Mouse (Mus musculus) stomach, postnatal 0 days (tissue): ENCODE results near the gene Dst. TPM values are rescaled to one million over a fixed set of nuclear protein-coding genes. Genes with fewer than 3 reads are reported as not detected.

Experiments
- ATAC-seq: fragments of 200-750 bp; cut with Nextera tagmentation; 2 replicates; pipeline ENCODE4 v1.8.0; 2017; ENCODE audit not compliant: low FRiP score, low TSS enrichment
- DNase-seq: peaks from one replicate; pipeline ENCODE4 v3.0.0-alpha.2; 2016; ENCODE audit warnings: low spot score
- H3K27ac ChIP-seq: fragments of 300-500 bp; sonication (generic); replicated peaks from 2 replicates; pipeline ENCODE4 v1.5.1; 2014; ENCODE audit warnings: mild to moderate bottlenecking, control low read depth
- H3K27me3 ChIP-seq: fragments of 300-500 bp; sonication (generic); 2 replicates; pipeline ENCODE4 v1.6.1; 2014; ENCODE audit warnings: low read length; ENCODE audit not compliant: control insufficient read depth, insufficient read depth
- H3K36me3 ChIP-seq: fragments of 300-500 bp; sonication (generic); 2 replicates; pipeline ENCODE4 v1.6.1; 2014; ENCODE audit warnings: low read length, mixed read lengths; ENCODE audit not compliant: control insufficient read depth, insufficient read depth
- H3K4me1 ChIP-seq: fragments of 300-500 bp; sonication (generic); replicated peaks from 2 replicates; pipeline ENCODE4 v1.6.1; 2014; ENCODE audit warnings: antibody characterized with exemption; ENCODE audit not compliant: control insufficient read depth, insufficient read depth
- H3K4me2 ChIP-seq: fragments of 300-500 bp; sonication (generic); replicated peaks from 2 replicates; pipeline ENCODE4 v1.6.1; 2014; ENCODE audit warnings: low read depth, mild to moderate bottlenecking, control low read depth, moderate library complexity
- H3K4me3 ChIP-seq: fragments of 300-500 bp; sonication (generic); 2 replicates; pipeline ENCODE4 v1.5.1; 2014; ENCODE audit warnings: low read depth, low read length, control low read depth
- H3K9ac ChIP-seq: fragments of 300-500 bp; sonication (generic); 2 replicates; pipeline ENCODE4 v1.6.1; 2014; ENCODE audit warnings: mild to moderate bottlenecking, low read length, control low read depth, mixed read lengths
- H3K9me3 ChIP-seq: fragments of 300-500 bp; sonication (generic); 2 replicates; pipeline ENCODE4 v1.6.1; 2016; ENCODE audit warnings: low read length; ENCODE audit not compliant: control insufficient read depth
- CTCF ChIP-seq: IDR thresholded peaks from 2 replicates; pipeline ENCODE4 v1.5.1; 2016; ENCODE audit warnings: antibody characterized with exemption, low read depth, mild to moderate bottlenecking, moderate library complexity
- EP300 ChIP-seq: optimal IDR thresholded peaks from 2 replicates; pipeline ENCODE3; 2016; ENCODE audit warnings: antibody characterized with exemption
- WGBS: fragments of 180-500 bp; shearing (Covaris S2); extraction: QIAGEN DNeasy Blood & Tissue Kit; methylation state at CpG from one replicate; pipeline ENCODE4 v1.1.7; 2014; 5-methylcytosine and 5-hydroxymethylcytosine counted together
- polyA plus RNA-seq: library from polyadenylated mRNA; unstranded; fragments of >200 nt; fragmentation: Nextera tagmentation; extraction: Ambion mirVana; gene quantifications from 2 replicates; pipeline ENCODE4 v1.2.1, GENCODE M21; 2015

Dst gene
- polyA plus RNA-seq, 1 experiment from 2014 or later: 16.4 TPM

- 93% methylated on average over 6 of the region's 6 CpGs for WGBS
- no peak for DNase-seq
- ATAC-seq: no peak
- Histone ChIP-seq H3K4me3 (no peak overlapping the region), H3K9me3 (no peaks in the 10 kb centered on the region), H3K4me1 (no peaks in the 10 kb centered on the region), H3K9ac (no peak overlapping the region), H3K36me3 (no peaks in the 10 kb centered on the region), H3K27me3 (no peaks in the 10 kb centered on the region), H3K4me2 (no peak overlapping the region), H3K27ac (no peak overlapping the region)
- TF ChIP-seq EP300 (no peak), CTCF (no peak)
Measured at GRCm38 (mm10) chr1:33898373-33898772, 9.7 kb upstream of the Dst start.

- 61% methylated on average over 8 of the region's 8 CpGs for WGBS
Measured at GRCm38 (mm10) chr1:33900175-33900574, 7.8 kb upstream of the Dst start.

GRCm38 (mm10) chr1:33903587-33903986 is 4.4 kb upstream of the Dst start:
- no peak overlapping the region for H3K27ac ChIP-seq
- H3K4me3 ChIP-seq: no peak overlapping the region
- 22% methylated on average over 9 of the region's 9 CpGs for WGBS
- no peak overlapping the region for H3K4me2 ChIP-seq
- DNase-seq: no peak
- no peak overlapping the region for H3K9ac ChIP-seq
- H3K9me3 ChIP-seq: no peaks in the 10 kb centered on the region
- H3K4me1 ChIP-seq: no peaks in the 10 kb centered on the region; the same call in 1 of the 2 replicates
- peaks cover 3% of the 10 kb centered on the region; the same call in 1 of the 2 replicates for H3K27me3 ChIP-seq
- H3K36me3 ChIP-seq: no peaks in the 10 kb centered on the region
- TF ChIP-seq CTCF: no peak
- no peak for TF ChIP-seq EP300
- ATAC-seq: no peak

More at GRCm38 (mm10) chr1:33900175-33900574, 7.8 kb upstream of the Dst start:
- Histone ChIP-seq H3K4me3 (no peak overlapping the region), H3K27me3 (no peaks in the 10 kb centered on the region), H3K4me2 (no peak overlapping the region), H3K27ac (no peak overlapping the region), H3K4me1 (no peaks in the 10 kb centered on the region), H3K9ac (no peak overlapping the region), H3K36me3 (no peaks in the 10 kb centered on the region), H3K9me3 (no peaks in the 10 kb centered on the region)
- no peak for ATAC-seq
- no peak for DNase-seq
- TF ChIP-seq CTCF (no peak), EP300 (no peak)

GRCm38 (mm10) chr1:33906216-33906615 is 1.8 kb upstream of the Dst start:
- no peak for TF ChIP-seq EP300
- no peak for TF ChIP-seq CTCF
- 16% methylated on average over 9 of the region's 10 CpGs for WGBS
- H3K27ac ChIP-seq: no peak overlapping the region
- ATAC-seq: no peak
- no peaks in the 10 kb centered on the region for H3K36me3 ChIP-seq
- no peak overlapping the region for H3K4me3 ChIP-seq
- no peaks in the 10 kb centered on the region; the same call in 1 of the 2 replicates for H3K4me1 ChIP-seq
- DNase-seq: no peak
- no peaks in the 10 kb centered on the region for H3K9me3 ChIP-seq
- no peak overlapping the region for H3K4me2 ChIP-seq
- H3K9ac ChIP-seq: no peak overlapping the region
- H3K27me3 ChIP-seq: peaks cover 3% of the 10 kb centered on the region; the same call in 1 of the 2 replicates

GRCm38 (mm10) chr1:33906927-33907326 is 1.1 kb upstream of the Dst start:
- no peaks in the 10 kb centered on the region for H3K36me3 ChIP-seq
- H3K27ac ChIP-seq: no peak overlapping the region
- H3K4me2 ChIP-seq: peak overlapping the region; percentile 82
- H3K9ac ChIP-seq: no peak overlapping the region
- no peak for ATAC-seq
- no peaks in the 10 kb centered on the region; the same call in 1 of the 2 replicates for H3K4me1 ChIP-seq
- peaks cover 3% of the 10 kb centered on the region; the same call in 1 of the 2 replicates for H3K27me3 ChIP-seq
- H3K9me3 ChIP-seq: no peaks in the 10 kb centered on the region
- no peak for DNase-seq
- WGBS: 13% methylated on average over 20 of the region's 20 CpGs
- peak; percentile 16; the same call in 1 of the 2 replicates for TF ChIP-seq CTCF
- no peak for TF ChIP-seq EP300
- peak overlapping the region; percentile 57 for H3K4me3 ChIP-seq

GRCm38 (mm10) chr1:33907421-33908190 is 419 bp upstream of the Dst start, which contains the start of gene Bend6:
Bend6 (minus strand) TSS chr1:33907816.
- Histone ChIP-seq H3K4me2 (peak within 1 kb of the TSS; percentile 82), H3K9me3 (no peaks in the 10 kb centered on the region), H3K27me3 (peaks cover 3% of the 10 kb centered on the region; the same call in 1 of the 2 replicates), H3K4me3 (peak within 1 kb of the TSS; percentile 57), H3K9ac (peak within 1 kb of the TSS; percentile 56), H3K4me1 (no peaks in the 10 kb centered on the region; the same call in 1 of the 2 replicates), H3K36me3 (no peaks in the 10 kb centered on the region), H3K27ac (no peak within 1 kb of the TSS)
- TF ChIP-seq CTCF: peak; percentile 50
- TF ChIP-seq EP300: no peak
- DNase-seq: peak; percentile 74
- WGBS: under 1% methylated on average over 70 of the region's 110 CpGs
- ATAC-seq: peak; percentile 92
